Mouse (Mus musculus) hindbrain, embryonic 15.5 days (tissue): ENCODE measurements around the gene Ifi47. TPM values are rescaled to one million over a fixed set of nuclear protein-coding genes. Genes with fewer than 3 reads are reported as not detected.

Source experiments
- ATAC-seq: fragments of 200-750 bp; cut with Nextera tagmentation; 2 replicates; pipeline ENCODE4 v1.8.0; 2017; ENCODE audit warnings: low read depth, moderate number of reproducible peaks, moderate TSS enrichment; ENCODE audit not compliant: low FRiP score
- H3K27ac ChIP-seq: fragments of 300-500 bp; sonication (generic); replicated peaks from 2 replicates; pipeline ENCODE4 v1.5.1; 2015; ENCODE audit warnings: mild to moderate bottlenecking, inconsistent platforms
- H3K27me3 ChIP-seq: fragments of 300-500 bp; sonication (generic); 2 replicates; pipeline ENCODE4 v1.6.1; 2015; ENCODE audit warnings: control low read depth, inconsistent platforms
- H3K36me3 ChIP-seq: fragments of 300-500 bp; sonication (generic); 2 replicates; pipeline ENCODE4 v1.6.1; 2015; ENCODE audit warnings: control low read depth, inconsistent platforms
- H3K4me1 ChIP-seq: fragments of 300-500 bp; sonication (generic); replicated peaks from 2 replicates; pipeline ENCODE4 v1.6.1; 2015; ENCODE audit warnings: control low read depth, inconsistent platforms
- H3K4me2 ChIP-seq: fragments of 300-500 bp; sonication (generic); 2 replicates; pipeline ENCODE4 v1.6.1; 2015; ENCODE audit warnings: moderate library complexity, mild to moderate bottlenecking, inconsistent platforms
- H3K4me3 ChIP-seq: fragments of 300-500 bp; sonication (generic); 2 replicates; pipeline ENCODE4 v1.5.1; 2015; ENCODE audit warnings: mild to moderate bottlenecking, inconsistent platforms
- H3K9ac ChIP-seq: fragments of 300-500 bp; sonication (generic); 2 replicates; pipeline ENCODE4 v1.6.1; 2015; ENCODE audit warnings: inconsistent platforms
- H3K9me3 ChIP-seq: fragments of 300-500 bp; sonication (generic); 2 replicates; pipeline ENCODE4 v1.6.1; 2016; ENCODE audit warnings: control low read depth, inconsistent platforms
- WGBS: fragments of 180-500 bp; shearing (Covaris S2); methylation state at CpG from one replicate; pipeline ENCODE4 v1.1.7; 2015; 5-methylcytosine and 5-hydroxymethylcytosine counted together
- polyA plus RNA-seq: library from polyadenylated mRNA; unstranded; fragments of >200 nt; fragmentation: Nextera tagmentation; extraction: Ambion mirVana; gene quantifications from 2 replicates; pipeline ENCODE4 v1.2.1, GENCODE M21; 2015

The Ifi47 gene
- polyA plus RNA-seq, 1 experiment from 2014 or later: 0.52 TPM

DNA sequence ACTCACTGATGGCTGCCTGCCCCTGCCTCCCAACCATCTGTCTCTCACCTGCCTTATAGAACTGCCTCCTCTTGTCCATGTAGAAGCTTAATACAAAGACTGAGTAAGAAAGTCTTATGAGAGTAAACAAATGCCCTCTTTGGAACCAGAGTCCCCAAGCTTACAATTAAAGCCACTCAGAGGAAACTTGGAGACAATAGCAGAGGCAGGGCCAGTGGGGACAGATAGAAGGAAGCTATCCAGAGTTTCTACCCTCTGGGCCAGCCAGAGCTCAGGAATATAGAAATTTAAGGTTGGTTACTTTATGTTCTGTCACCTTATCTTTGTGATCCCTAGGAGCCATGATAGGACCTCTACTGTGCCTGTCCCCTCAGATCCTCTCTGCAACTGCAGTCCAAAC is 38.4 kb downstream of the Ifi47 start, which contains the start of gene Olfr1396:
Olfr1396 (minus strand) TSS at position 101 of the 400 bp plus-strand sequence.
- no peak within 1 kb of the TSS for H3K27ac ChIP-seq
- H3K36me3 ChIP-seq: no peaks in the 10 kb centered on the region
- no peak for ATAC-seq
- no peak within 1 kb of the TSS for H3K4me2 ChIP-seq
- H3K9ac ChIP-seq: no peak within 1 kb of the TSS
- no peaks in the 10 kb centered on the region for H3K27me3 ChIP-seq
- no peak within 1 kb of the TSS for H3K4me3 ChIP-seq
- no peaks in the 10 kb centered on the region for H3K4me1 ChIP-seq
- H3K9me3 ChIP-seq: no peaks in the 10 kb centered on the region

DNA sequence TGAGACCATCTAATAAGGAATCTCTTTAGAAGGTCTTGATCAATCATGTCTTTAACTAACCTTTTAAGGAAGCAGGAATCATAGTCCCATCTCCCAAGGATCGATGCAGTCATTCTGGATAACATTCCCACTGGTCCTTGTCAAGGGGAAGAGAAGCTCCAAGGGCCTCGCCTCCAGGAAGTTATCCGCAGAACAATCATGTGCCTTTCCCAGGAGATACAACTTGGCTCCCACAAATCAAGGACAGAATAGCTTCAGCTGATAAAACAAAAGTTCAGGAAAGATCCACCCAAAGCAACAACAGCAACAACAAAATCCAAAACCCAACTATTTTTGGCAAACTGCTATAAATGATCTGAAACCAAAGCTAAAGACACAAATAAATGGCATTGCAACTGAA is 43.2 kb downstream of the Ifi47 start:
- no peaks in the 10 kb centered on the region for H3K36me3 ChIP-seq
- ATAC-seq: no peak
- H3K9me3 ChIP-seq: no peaks in the 10 kb centered on the region
- H3K27ac ChIP-seq: no peak overlapping the region
- 88% methylated on average over 3 of the region's 3 CpGs for WGBS
- H3K4me1 ChIP-seq: no peaks in the 10 kb centered on the region
- H3K4me2 ChIP-seq: no peak overlapping the region
- H3K9ac ChIP-seq: no peak overlapping the region
- H3K4me3 ChIP-seq: no peak overlapping the region
- H3K27me3 ChIP-seq: no peaks in the 10 kb centered on the region

DNA sequence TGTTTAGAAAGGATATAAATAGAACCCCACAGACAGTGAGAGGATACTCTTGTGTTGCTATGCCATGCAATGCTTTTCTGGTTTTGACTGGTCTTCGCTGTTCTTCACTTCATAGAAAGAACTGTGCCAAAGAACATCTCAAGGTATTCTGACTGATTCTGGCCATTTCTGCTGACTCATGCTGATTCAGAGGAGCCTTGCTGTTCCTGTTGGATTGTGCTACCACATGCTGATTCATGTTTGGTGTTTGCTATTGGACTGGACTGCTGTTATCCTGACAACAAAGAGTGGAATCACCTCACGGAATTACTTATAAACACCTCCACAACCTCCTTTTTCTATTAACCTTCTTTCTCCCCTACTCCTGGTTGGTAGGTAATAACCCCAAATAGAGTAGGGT is 47.8 kb downstream of the Ifi47 start:
- ATAC-seq: no peak
- Histone ChIP-seq H3K4me2 (no peak overlapping the region), H3K36me3 (no peaks in the 10 kb centered on the region), H3K4me3 (no peak overlapping the region), H3K4me1 (no peaks in the 10 kb centered on the region), H3K27ac (no peak overlapping the region), H3K27me3 (no peaks in the 10 kb centered on the region), H3K9me3 (no peaks in the 10 kb centered on the region), H3K9ac (no peak overlapping the region)
- WGBS: 85% methylated on average over 2 of the region's 2 CpGs

DNA sequence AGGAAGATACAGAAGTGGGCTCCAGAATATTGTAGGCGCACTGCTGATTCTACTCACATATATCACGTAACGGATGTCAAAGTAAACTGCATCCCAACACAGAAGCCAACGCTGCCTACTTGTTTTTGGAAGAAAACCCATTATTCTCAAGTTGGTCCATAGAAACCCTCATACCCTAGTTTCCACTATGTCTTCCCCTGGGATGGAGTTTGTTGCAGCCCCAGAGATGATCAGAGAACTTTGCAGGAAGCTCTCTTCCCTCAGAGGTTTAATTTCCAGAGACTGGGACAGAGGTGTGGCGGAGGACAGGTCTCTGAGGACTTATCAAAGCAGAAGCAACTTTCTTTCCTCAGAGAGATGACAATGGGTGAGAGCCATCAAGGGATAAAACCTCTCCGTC is 65.6 kb downstream of the Ifi47 start, which contains the start of gene Olfr1395:
Olfr1395 (plus strand) TSS at position 301 of the 400 bp plus-strand sequence.
- ATAC-seq: no peak
- WGBS: 94% methylated on average over 6 of the region's 6 CpGs
- Histone ChIP-seq H3K4me2 (no peak within 1 kb of the TSS), H3K27ac (no peak within 1 kb of the TSS), H3K4me3 (no peak within 1 kb of the TSS), H3K9me3 (no peaks in the 10 kb centered on the region), H3K4me1 (no peaks in the 10 kb centered on the region), H3K36me3 (no peaks in the 10 kb centered on the region), H3K9ac (no peak within 1 kb of the TSS), H3K27me3 (no peaks in the 10 kb centered on the region)

Other genes with a start within 250 kb of the Ifi47 start
- gene Gm12184, start 249.9 kb upstream of the Ifi47 start, polyA plus RNA-seq: 3.8 and 4.7 TPM in 2 replicates
- gene Irgm1, start 204.9 kb upstream of the Ifi47 start, polyA plus RNA-seq: 3.5 and 5.2 TPM in 2 replicates
- 0.14 and 0.42 TPM in 2 replicates for gene Gm5431, start 174.4 kb upstream of the Ifi47 start, polyA plus RNA-seq
- 1.8 and 2.2 TPM in 2 replicates for gene Psme2b, start 130.4 kb upstream of the Ifi47 start, polyA plus RNA-seq
- gene Olfr56, start 97.7 kb upstream of the Ifi47 start, polyA plus RNA-seq: not detected in 2 replicates
- 0.45 and 0.48 TPM in 2 replicates for gene 9930111J21Rik1, start 97.2 kb upstream of the Ifi47 start, polyA plus RNA-seq
- gene Gm12185, start 84.4 kb upstream of the Ifi47 start, polyA plus RNA-seq: not detected in 2 replicates
- 0.24 TPM in 1 of 2 replicates, not detected in the other for gene Tgtp1, start 82.4 kb upstream of the Ifi47 start, polyA plus RNA-seq
- 0.35 and 0.45 TPM in 2 replicates for gene 9930111J21Rik2, start 25.3 kb upstream of the Ifi47 start, polyA plus RNA-seq
- 0.54 TPM in 1 of 2 replicates, not detected in the other for gene Tgtp2, start 12.4 kb upstream of the Ifi47 start, polyA plus RNA-seq
- gene Olfr1396, start 38.3 kb downstream of the Ifi47 start, polyA plus RNA-seq: not detected in 2 replicates
- not detected in 2 replicates for gene Olfr1395, start 65.7 kb downstream of the Ifi47 start, polyA plus RNA-seq
- gene Olfr1394, start 77.8 kb downstream of the Ifi47 start, polyA plus RNA-seq: not detected in 2 replicates
- gene Btnl9, start 110.6 kb downstream of the Ifi47 start, polyA plus RNA-seq: 0.22 TPM in 1 of 2 replicates, not detected in the other
- 38.0 and 40.7 TPM in 2 replicates for gene Zfp62, start 126.7 kb downstream of the Ifi47 start, polyA plus RNA-seq
- 34.7 and 36.2 TPM in 2 replicates for gene Mgat1, start 167.6 kb downstream of the Ifi47 start, polyA plus RNA-seq
- gene Olfr1393, start 201.7 kb downstream of the Ifi47 start, polyA plus RNA-seq: not detected in 2 replicates
- not detected in 2 replicates for gene Olfr1392, start 208.7 kb downstream of the Ifi47 start, polyA plus RNA-seq
- not detected in 2 replicates for gene Olfr10, start 228.2 kb downstream of the Ifi47 start, polyA plus RNA-seq
- gene Olfr1391, start 246.2 kb downstream of the Ifi47 start, polyA plus RNA-seq: not detected in 2 replicates